Mouse (Mus musculus): Measurements from ENCODE around the gene Cracr2b. TPM values are rescaled to one million over a fixed set of nuclear protein-coding genes. Genes with fewer than 3 reads are reported as not detected.
A peak's percentile ranks its signal among the peaks of the same experiment; 100 is the strongest.
"Not testable (repeated sequence)": the region's sequence is repeated elsewhere in the genome, so short reads cannot be mapped to it uniquely, and the experiment has no call there.

The Cracr2b gene
- polyA plus RNA-seq, 1 experiment from 2014 or later: 20.2 TPM

GRCm38 (mm10) chr7:141443081-141443821 lies 17.6 kb upstream of the Cracr2b start:
- peak overlapping the region; percentile 63; the same call in 1 of the 2 replicates for H3K27ac ChIP-seq (ENCODE audit: low read length)
- peak overlapping the region; percentile 60 for H3K9ac ChIP-seq (replicated peaks; ENCODE audit: low read depth, low read length)
- 13% methylated on average over 12 of the region's 12 CpGs for WGBS
- peak; percentile 10; the same call in 1 of the 2 replicates for ATAC-seq (ENCODE audit: insufficient number of reproducible peaks, insufficient read depth, low FRiP score, low read depth)
- peak overlapping the region; percentile 65 for H3K4me2 ChIP-seq (replicated peaks; ENCODE audit: low read depth, low read length)
- no peaks in the 10 kb centered on the region for H3K9me3 ChIP-seq (ENCODE audit: control insufficient read depth, low read depth, low read length)
- no peaks in the 10 kb centered on the region for H3K27me3 ChIP-seq (ENCODE audit: control insufficient read depth, insufficient read depth, low read length)
- H3K4me1 ChIP-seq (ENCODE audit: control insufficient read depth, insufficient read depth, low read length): peaks cover 19% of the 10 kb centered on the region
- peak overlapping the region; percentile 42 for H3K4me3 ChIP-seq (ENCODE audit: low read depth, low read length)
- peaks cover 12% of the 10 kb centered on the region; the same call in 1 of the 2 replicates for H3K36me3 ChIP-seq (ENCODE audit: control insufficient read depth, insufficient read depth, low read length)

- Histone ChIP-seq H3K4me3 (ENCODE audit: low read depth, low read length) (peak within 1 kb of the TSS; percentile 42), H3K36me3 (ENCODE audit: control insufficient read depth, insufficient read depth, low read length) (peaks cover 13% of the 10 kb centered on the region; the same call in 1 of the 2 replicates), H3K9me3 (ENCODE audit: control insufficient read depth, low read depth, low read length) (no peaks in the 10 kb centered on the region), H3K4me2 (replicated peaks; ENCODE audit: low read depth, low read length) (peak within 1 kb of the TSS; percentile 65), H3K9ac (replicated peaks; ENCODE audit: low read depth, low read length) (peak within 1 kb of the TSS; percentile 60), H3K27ac (ENCODE audit: low read length) (peak within 1 kb of the TSS; percentile 63; the same call in 1 of the 2 replicates), H3K4me1 (ENCODE audit: control insufficient read depth, insufficient read depth, low read length) (peaks cover 25% of the 10 kb centered on the region), H3K27me3 (ENCODE audit: control insufficient read depth, insufficient read depth, low read length) (no peaks in the 10 kb centered on the region)
- under 1% methylated on average over 25 of the region's 25 CpGs for WGBS
- peak; percentile 64; the same call in 1 of the 2 replicates for ATAC-seq (ENCODE audit: insufficient number of reproducible peaks, insufficient read depth, low FRiP score, low read depth)
These were observed 17.1 kb upstream of the Cracr2b start, which contains the start of gene Pidd1 for GRCm38 (mm10) chr7:141443828-141444237. Pidd1 (minus strand) TSS chr7:141444025.

GRCm38 (mm10) chr7:141446374-141446773 lies 14.5 kb upstream of the Cracr2b start:
- H3K4me1 ChIP-seq (ENCODE audit: control insufficient read depth, insufficient read depth, low read length): peaks cover 27% of the 10 kb centered on the region
- 68% methylated on average over 3 of the region's 3 CpGs for WGBS
- ATAC-seq (ENCODE audit: insufficient number of reproducible peaks, insufficient read depth, low FRiP score, low read depth); H3K4me3 ChIP-seq (ENCODE audit: low read depth, low read length); H3K27ac ChIP-seq (ENCODE audit: low read length); H3K27me3 ChIP-seq (ENCODE audit: control insufficient read depth, insufficient read depth, low read length); H3K9ac ChIP-seq (replicated peaks; ENCODE audit: low read depth, low read length); H3K9me3 ChIP-seq (ENCODE audit: control insufficient read depth, low read depth, low read length): not testable (repeated sequence)
- peaks cover 27% of the 10 kb centered on the region for H3K36me3 ChIP-seq (ENCODE audit: control insufficient read depth, insufficient read depth, low read length)
- peak overlapping the region; percentile 88 for H3K4me2 ChIP-seq (replicated peaks; ENCODE audit: low read depth, low read length)

GRCm38 (mm10) chr7:141447110-141447991 lies 13.5 kb upstream of the Cracr2b start, which contains the start of gene Rplp2:
Rplp2 (plus strand) TSS chr7:141447370.
- peak within 1 kb of the TSS; percentile 88 for H3K4me2 ChIP-seq (replicated peaks; ENCODE audit: low read depth, low read length)
- H3K27me3 ChIP-seq (ENCODE audit: control insufficient read depth, insufficient read depth, low read length): no peaks in the 10 kb centered on the region
- peaks cover 36% of the 10 kb centered on the region for H3K36me3 ChIP-seq (ENCODE audit: control insufficient read depth, insufficient read depth, low read length)
- H3K4me3 ChIP-seq (ENCODE audit: low read depth, low read length): peak within 1 kb of the TSS; percentile 69
- H3K9ac ChIP-seq (replicated peaks; ENCODE audit: low read depth, low read length): peak within 1 kb of the TSS; percentile 87
- H3K9me3 ChIP-seq (ENCODE audit: control insufficient read depth, low read depth, low read length): no peaks in the 10 kb centered on the region
- WGBS: under 1% methylated on average over 63 of the region's 63 CpGs
- H3K27ac ChIP-seq (ENCODE audit: low read length): peak within 1 kb of the TSS; percentile 86
- ATAC-seq (ENCODE audit: insufficient number of reproducible peaks, insufficient read depth, low FRiP score, low read depth): peak; percentile 88
- H3K4me1 ChIP-seq (ENCODE audit: control insufficient read depth, insufficient read depth, low read length): peaks cover 24% of the 10 kb centered on the region

GRCm38 (mm10) chr7:141451928-141452327 lies 9.0 kb upstream of the Cracr2b start:
- no peak overlapping the region for H3K4me2 ChIP-seq (replicated peaks; ENCODE audit: low read depth, low read length)
- no peaks in the 10 kb centered on the region for H3K27me3 ChIP-seq (ENCODE audit: control insufficient read depth, insufficient read depth, low read length)
- H3K9me3 ChIP-seq (ENCODE audit: control insufficient read depth, low read depth, low read length): no peaks in the 10 kb centered on the region
- no peak overlapping the region for H3K9ac ChIP-seq (replicated peaks; ENCODE audit: low read depth, low read length)
- H3K4me3 ChIP-seq (ENCODE audit: low read depth, low read length): no peak overlapping the region
- H3K4me1 ChIP-seq (ENCODE audit: control insufficient read depth, insufficient read depth, low read length): peaks cover 17% of the 10 kb centered on the region
- ATAC-seq (ENCODE audit: insufficient number of reproducible peaks, insufficient read depth, low FRiP score, low read depth): no peak
- H3K36me3 ChIP-seq (ENCODE audit: control insufficient read depth, insufficient read depth, low read length): peaks cover 36% of the 10 kb centered on the region
- no peak overlapping the region for H3K27ac ChIP-seq (ENCODE audit: low read length)

GRCm38 (mm10) chr7:141453636-141454035 lies 7.3 kb upstream of the Cracr2b start:
- WGBS: 74% methylated on average over 2 of the region's 2 CpGs
- Histone ChIP-seq H3K27me3 (ENCODE audit: control insufficient read depth, insufficient read depth, low read length) (no peaks in the 10 kb centered on the region), H3K9me3 (ENCODE audit: control insufficient read depth, low read depth, low read length) (no peaks in the 10 kb centered on the region), H3K36me3 (ENCODE audit: control insufficient read depth, insufficient read depth, low read length) (peaks cover 37% of the 10 kb centered on the region), H3K4me3 (ENCODE audit: low read depth, low read length) (no peak overlapping the region), H3K27ac (ENCODE audit: low read length) (no peak overlapping the region), H3K4me2 (replicated peaks; ENCODE audit: low read depth, low read length) (no peak overlapping the region), H3K4me1 (ENCODE audit: control insufficient read depth, insufficient read depth, low read length) (peaks cover 11% of the 10 kb centered on the region), H3K9ac (replicated peaks; ENCODE audit: low read depth, low read length) (no peak overlapping the region)
- ATAC-seq (ENCODE audit: insufficient number of reproducible peaks, insufficient read depth, low FRiP score, low read depth): no peak

- peak; percentile 82 for ATAC-seq (ENCODE audit: insufficient number of reproducible peaks, insufficient read depth, low FRiP score, low read depth)
- Histone ChIP-seq H3K9me3 (ENCODE audit: control insufficient read depth, low read depth, low read length) (no peaks in the 10 kb centered on the region), H3K27ac (ENCODE audit: low read length) (peak within 1 kb of the TSS; percentile 55; the same call in 1 of the 2 replicates), H3K4me1 (ENCODE audit: control insufficient read depth, insufficient read depth, low read length) (peaks cover 8% of the 10 kb centered on the region; the same call in 1 of the 2 replicates), H3K27me3 (ENCODE audit: control insufficient read depth, insufficient read depth, low read length) (no peaks in the 10 kb centered on the region), H3K4me3 (ENCODE audit: low read depth, low read length) (peak within 1 kb of the TSS; percentile 74), H3K4me2 (replicated peaks; ENCODE audit: low read depth, low read length) (peak within 1 kb of the TSS; percentile 93), H3K9ac (replicated peaks; ENCODE audit: low read depth, low read length) (peak within 1 kb of the TSS; percentile 48), H3K36me3 (ENCODE audit: control insufficient read depth, insufficient read depth, low read length) (peaks cover 27% of the 10 kb centered on the region)
- WGBS: under 1% methylated on average over 45 of the region's 45 CpGs
These were observed 5.8 kb upstream of the Cracr2b start, which contains the start of gene Pnpla2 for GRCm38 (mm10) chr7:141454967-141455551. Pnpla2 (plus strand) TSS chr7:141455198.

Data from stomach, embryonic 14.5 days (tissue).